Mouse (Mus musculus) liver, embryonic 14.5 days (tissue): ENCODE measurements around the gene Fndc7. TPM values are rescaled to one million over a fixed set of nuclear protein-coding genes. Genes with fewer than 3 reads are reported as not detected.
"Not testable (repeated sequence)": the region's sequence is repeated elsewhere in the genome, so short reads cannot be mapped to it uniquely, and the experiment has no call there.

ENCODE experiments used
- ATAC-seq: fragments of 200-750 bp; cut with Nextera tagmentation; 2 replicates; pipeline ENCODE4 v1.8.0; 2017; ENCODE audit warnings: moderate number of reproducible peaks, mild to moderate bottlenecking, moderate library complexity; ENCODE audit not compliant: insufficient read depth
- DNase-seq, 3 experiments: peaks; one replicate each; pipeline ENCODE4 v3.0.0-alpha.2; 2012 to 2013; ENCODE audit warnings: low read depth in 3 of 3, low spot score in 3 of 3
- H3K27ac ChIP-seq: fragments of 300-500 bp; sonication (generic); 2 replicates; pipeline ENCODE4 v1.5.1; 2014; ENCODE audit warnings: moderate library complexity, mild to moderate bottlenecking, control low read depth, inconsistent platforms
- H3K27me3 ChIP-seq: fragments of 300-500 bp; sonication (generic); 2 replicates; pipeline ENCODE4 v1.6.1; 2014; ENCODE audit warnings: mild to moderate bottlenecking, low read length, moderate library complexity; ENCODE audit not compliant: control insufficient read depth, insufficient read depth
- H3K36me3 ChIP-seq: fragments of 300-500 bp; sonication (generic); replicated peaks from 2 replicates; pipeline ENCODE4 v1.6.1; 2014; ENCODE audit warnings: low read depth; ENCODE audit not compliant: control insufficient read depth, insufficient read depth
- H3K4me1 ChIP-seq, 2 experiments: fragments of 200-500 bp in 1 of 2; fragments of 300-500 bp in 1 of 2; sonication (generic) in 1 of 2; replicated peaks; 2 replicates each; pipeline ENCODE4 v1.6.1; 2012 to 2014; ENCODE audit warnings: antibody characterized with exemption in 1 of 2, inconsistent platforms in 1 of 2, low read length in 1 of 2; ENCODE audit not compliant: control insufficient read depth in 2 of 2, insufficient read depth in 2 of 2
- H3K4me2 ChIP-seq: fragments of 300-500 bp; sonication (generic); 2 replicates; pipeline ENCODE4 v1.6.1; 2014; ENCODE audit warnings: low read depth, mild to moderate bottlenecking, control low read depth, moderate library complexity
- H3K4me3 ChIP-seq, 2 experiments: fragments of 200-500 bp in 1 of 2; fragments of 300-500 bp in 1 of 2; sonication (generic) in 1 of 2; 2 replicates each; pipeline ENCODE4 v1.5.1; 2012 to 2014; ENCODE audit warnings: low read depth in 2 of 2, low read length in 2 of 2, mild to moderate bottlenecking in 2 of 2, control low read depth in 1 of 2, inconsistent platforms in 1 of 2, moderate library complexity in 1 of 2; ENCODE audit not compliant: insufficient read depth in 1 of 2
- H3K9ac ChIP-seq: fragments of 300-500 bp; sonication (generic); replicated peaks from 2 replicates; pipeline ENCODE4 v1.6.1; 2014; ENCODE audit warnings: mild to moderate bottlenecking, control low read depth, moderate library complexity
- H3K9me3 ChIP-seq: fragments of 300-500 bp; sonication (generic); 2 replicates; pipeline ENCODE4 v1.6.1; 2016; ENCODE audit warnings: low read length, mixed read lengths; ENCODE audit not compliant: control insufficient read depth
- CTCF ChIP-seq: IDR thresholded peaks from 2 replicates; pipeline ENCODE4 v1.5.1; 2016; ENCODE audit warnings: antibody characterized with exemption, low read depth, control low read depth
- EP300 ChIP-seq: IDR thresholded peaks from 2 replicates; pipeline ENCODE4 v1.6.1; 2016; ENCODE audit warnings: antibody characterized with exemption, low read depth
- WGBS: fragments of 180-500 bp; shearing (Covaris S2); extraction: QIAGEN DNeasy Blood & Tissue Kit; methylation state at CpG from one replicate; pipeline ENCODE4 v1.1.7; 2014; ENCODE audit not compliant: insufficient replicate concordance; 5-methylcytosine and 5-hydroxymethylcytosine counted together
- polyA plus RNA-seq, 2 experiments: library from polyadenylated mRNA; depleted of rRNA in 1 of 2; stranded (reverse) in 1 of 2; unstranded in 1 of 2; fragments of >200 nt; fragmentation: Nextera tagmentation in 1 of 2; extraction: Ambion mirVana in 1 of 2; gene quantifications; 2 replicates each; pipeline versions ENCODE4 v1.2.1 to v1.2.3; 2012 to 2014

Gene Fndc7
- polyA plus RNA-seq, 2 experiments = not detected

DNA sequence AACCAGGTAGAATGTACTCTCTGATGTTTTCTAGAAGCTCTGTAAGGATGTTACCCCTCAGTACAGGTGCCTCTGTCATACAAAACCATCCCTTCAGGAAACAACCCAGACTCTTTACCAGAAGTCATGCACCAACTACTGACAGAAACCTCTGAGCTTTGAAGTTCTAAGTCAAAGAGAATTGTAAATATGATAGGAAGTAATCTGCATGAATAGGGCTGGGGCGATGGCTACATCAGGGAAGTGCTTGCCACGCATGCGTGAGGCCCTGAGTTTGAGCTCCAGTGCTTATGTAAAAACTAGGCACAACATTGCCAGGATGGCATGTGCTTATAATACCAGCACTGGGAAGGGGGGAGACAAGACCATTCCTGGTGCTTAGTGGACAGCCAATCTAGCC, 24.1 kb downstream of the Fndc7 start:
- ATAC-seq = no peak

DNA sequence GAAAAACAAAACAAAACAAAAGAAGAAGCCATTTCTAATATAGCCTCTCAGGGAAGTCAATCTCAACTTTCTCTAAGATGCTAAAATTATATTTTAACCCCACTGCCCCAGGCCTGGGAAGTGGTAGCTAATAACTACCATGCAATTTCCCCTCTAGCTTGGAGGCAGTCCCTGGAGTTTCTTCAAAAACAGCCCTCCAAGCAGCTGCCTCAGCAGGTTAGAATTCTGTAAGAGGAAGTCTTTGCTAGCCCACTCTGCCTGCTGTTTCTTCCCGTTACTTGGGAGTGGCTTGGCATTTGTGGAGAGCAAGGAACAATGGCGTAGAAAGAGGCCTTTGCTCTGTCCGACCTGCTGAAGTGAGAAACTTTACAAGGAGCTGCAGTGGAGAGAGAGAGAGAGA, 24.7 kb downstream of the Fndc7 start:
- ATAC-seq = no peak
- no peaks in the 10 kb centered on the region for H3K36me3 ChIP-seq
- TF ChIP-seq CTCF (no peak), EP300 (no peak)
- H3K4me3 ChIP-seq = no peak overlapping the region
- WGBS = 26% methylated on average over 3 of the region's 3 CpGs
- H3K27ac ChIP-seq = no peak overlapping the region
- H3K9ac ChIP-seq = no peak overlapping the region
- H3K27me3 ChIP-seq = no peaks in the 10 kb centered on the region
- no peaks in the 10 kb centered on the region for H3K9me3 ChIP-seq
- no peak overlapping the region for H3K4me2 ChIP-seq
- no peak for DNase-seq
- no peaks in the 10 kb centered on the region for H3K4me1 ChIP-seq

More for the DNA sequence above, 24.1 kb downstream of the Fndc7 start:
- H3K4me2 ChIP-seq = no peak overlapping the region
- H3K9me3 ChIP-seq = no peaks in the 10 kb centered on the region
- no peaks in the 10 kb centered on the region for H3K36me3 ChIP-seq
- TF ChIP-seq CTCF = no peak
- no peak for TF ChIP-seq EP300
- 73% methylated on average over 3 of the region's 3 CpGs for WGBS
- no peaks in the 10 kb centered on the region for H3K27me3 ChIP-seq
- DNase-seq = no peak
- H3K4me3 ChIP-seq = no peak overlapping the region
- no peak overlapping the region for H3K9ac ChIP-seq
- no peak overlapping the region for H3K27ac ChIP-seq
- no peaks in the 10 kb centered on the region for H3K4me1 ChIP-seq

GRCm38 (mm10) chr3:108863091-108863490, 26.7 kb downstream of the Fndc7 start:
- Histone ChIP-seq H3K9ac (no peak overlapping the region), H3K27ac (no peak overlapping the region), H3K9me3 (no peaks in the 10 kb centered on the region), H3K27me3 (no peaks in the 10 kb centered on the region), H3K4me1 (no peaks in the 10 kb centered on the region), H3K4me2 (no peak overlapping the region), H3K36me3 (no peaks in the 10 kb centered on the region), H3K4me3 (no peak overlapping the region)
- ATAC-seq (no peak), DNase-seq (no peak)
- 75% methylated on average over 10 of the region's 10 CpGs for WGBS
- TF ChIP-seq EP300 = no peak
- TF ChIP-seq CTCF = no peak

DNA sequence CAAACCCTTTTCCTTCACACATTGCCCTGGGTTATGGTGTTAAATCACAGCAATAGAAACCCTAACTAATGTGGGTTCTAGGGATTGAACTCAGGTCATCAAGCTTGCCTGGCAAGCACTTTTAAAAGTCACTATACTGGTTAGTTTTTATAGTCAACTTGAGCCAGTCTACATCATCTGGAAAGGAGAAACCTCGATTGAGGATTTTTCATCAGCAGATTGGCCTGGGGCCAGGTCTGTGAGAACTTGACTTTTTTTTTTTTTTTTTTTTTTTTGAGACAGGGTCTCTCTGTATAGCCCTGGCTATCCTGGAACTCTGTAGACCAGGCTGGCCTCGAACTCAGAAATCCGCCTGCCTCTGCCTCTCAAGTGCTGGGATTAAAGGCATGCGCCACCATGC, 27.5 kb downstream of the Fndc7 start:
- not testable (repeated sequence) for DNase-seq, H3K27ac ChIP-seq
- WGBS = 75% methylated on average over 4 of the region's 4 CpGs

GRCm38 (mm10) chr3:108860786-108861185, 29.0 kb downstream of the Fndc7 start:
- Histone ChIP-seq H3K4me1 (no peaks in the 10 kb centered on the region), H3K4me3 (no peak overlapping the region), H3K4me2 (no peak overlapping the region), H3K27me3 (no peaks in the 10 kb centered on the region), H3K36me3 (no peaks in the 10 kb centered on the region), H3K27ac (no peak overlapping the region), H3K9me3 (no peaks in the 10 kb centered on the region), H3K9ac (no peak overlapping the region)
- 38% methylated on average over 2 of the region's 2 CpGs for WGBS
- TF ChIP-seq CTCF (no peak), EP300 (no peak)
- ATAC-seq (no peak), DNase-seq (no peak)

More for the DNA sequence above, 27.5 kb downstream of the Fndc7 start:
- H3K36me3 ChIP-seq, H3K9ac ChIP-seq, H3K4me3 ChIP-seq, H3K27me3 ChIP-seq, H3K4me1 ChIP-seq, H3K9me3 ChIP-seq, ATAC-seq, H3K4me2 ChIP-seq: not testable (repeated sequence)
